Mouse (Mus musculus) ES-CJ7 (cell line): ENCODE results near the gene Sufu.
A peak's percentile ranks its signal among the peaks of the same experiment; 100 is the strongest.

Experiments used
- DNase-seq: peaks from one replicate; pipeline ENCODE4 v3.0.0; 2011; ENCODE audit warnings: low read depth, low spot score

The Sufu gene

GRCm38 (mm10) chr19:46499539-46499835 is 102.8 kb downstream of the Sufu start:
- DNase-seq: no peak

GRCm38 (mm10) chr19:46499836-46500580 is 103.3 kb downstream of the Sufu start:
- peak; percentile 100 for DNase-seq

GRCm38 (mm10) chr19:46500581-46501341 is 104.1 kb downstream of the Sufu start:
- DNase-seq: peak; percentile 44

- peak; percentile 85 for DNase-seq
These were observed 104.8 kb downstream of the Sufu start, which contains the start of gene Trim8 for GRCm38 (mm10) chr19:46501401-46502068. Gene Trim8 (plus strand): TSS chr19:46501702.

- DNase-seq: no peak
These were observed 105.4 kb downstream of the Sufu start for GRCm38 (mm10) chr19:46502069-46502455.

GRCm38 (mm10) chr19:46502471-46503166 is 105.9 kb downstream of the Sufu start:
- DNase-seq: peak; percentile 76

- DNase-seq: peak; percentile 97
These were observed 106.8 kb downstream of the Sufu start for GRCm38 (mm10) chr19:46503351-46504084.

- DNase-seq: peak; percentile 94
These were observed 107.4 kb downstream of the Sufu start for GRCm38 (mm10) chr19:46504085-46504552.

- no peak for DNase-seq
These were observed 108.2 kb downstream of the Sufu start for GRCm38 (mm10) chr19:46504822-46505417.

- no peak for DNase-seq
These were observed 109.1 kb downstream of the Sufu start for GRCm38 (mm10) chr19:46505646-46506371.

- no peak for DNase-seq
These were observed 109.6 kb downstream of the Sufu start for GRCm38 (mm10) chr19:46506372-46506717.

GRCm38 (mm10) chr19:46507181-46507581 is 110.5 kb downstream of the Sufu start:
- no peak for DNase-seq

- no peak for DNase-seq
These were observed 111.1 kb downstream of the Sufu start for GRCm38 (mm10) chr19:46507806-46508205.

- DNase-seq: no peak
These were observed 112.0 kb downstream of the Sufu start for GRCm38 (mm10) chr19:46508738-46509137.

- DNase-seq: no peak
These were observed 112.5 kb downstream of the Sufu start for GRCm38 (mm10) chr19:46509202-46509601.

- no peak for DNase-seq
These were observed 113.0 kb downstream of the Sufu start for GRCm38 (mm10) chr19:46509736-46510135.

- DNase-seq: no peak
These were observed 113.7 kb downstream of the Sufu start for GRCm38 (mm10) chr19:46510401-46510800.

- peak; percentile 87 for DNase-seq
These were observed 114.1 kb downstream of the Sufu start for GRCm38 (mm10) chr19:46510824-46511223.

- DNase-seq: no peak
These were observed 114.6 kb downstream of the Sufu start for GRCm38 (mm10) chr19:46511263-46511662.

- DNase-seq: no peak
These were observed 117.7 kb downstream of the Sufu start for GRCm38 (mm10) chr19:46514387-46514786.
